Mouse (Mus musculus) cerebellum, adult 2 months (tissue): ENCODE results near the gene Lrp8.

Source experiments
- CTCF ChIP-seq: fragments of 200-500 bp; IDR thresholded peaks from 2 replicates; pipeline ENCODE4 v1.5.1; 2011; ENCODE audit warnings: low read depth, mild to moderate bottlenecking, control low read depth, low read length, moderate library complexity, borderline replicate concordance; ENCODE audit not compliant: insufficient read depth
- POLR2A ChIP-seq: fragments of 200-500 bp; IDR thresholded peaks from 2 replicates; pipeline ENCODE4 v1.6.1; 2011; ENCODE audit warnings: low read length, control low read depth, borderline replicate concordance; ENCODE audit not compliant: insufficient read depth

GRCm38 (mm10) chr4:107774868-107775267, 27.2 kb upstream of the Lrp8 start:
- TF ChIP-seq CTCF (no peak), POLR2A (no peak)
